In genomic region chr9:14769811-14770210, GRCm38 (mm10) we compare ENCODE assay signal across 15 mouse cellular contexts. TPM values are rescaled to one million over a fixed set of nuclear protein-coding genes. Genes with fewer than 3 reads are reported as not detected.
"Had no signal": no experiment of that assay in that cellular context is flagged by ENCODE, and none has a peak within 500 bp of the region (broad histone marks: within the 10 kb centered on the region; RNA-seq: fewer than 3 reads in every experiment).

No protein-coding gene starts in this region.

- H3K9ac ChIP-seq: liver, embryonic 15.5 days; neural tube, embryonic 13.5 days; stomach, embryonic 15.5 days had no signal

- H3K9me3 ChIP-seq: liver, embryonic 15.5 days; neural tube, embryonic 13.5 days; stomach, embryonic 15.5 days had no signal

- H3K4me2 ChIP-seq: liver, embryonic 11.5 days; liver, embryonic 15.5 days; stomach, embryonic 15.5 days had no signal

- ATAC-seq: intestine, postnatal 0 days; lung, postnatal 0 days had no signal

- H3K27me3 ChIP-seq: neural tube, embryonic 13.5 days had no signal

- DNase-seq: kidney, adult 8-10 months; kidney, postnatal 25 days; lung, adult 2 months; lung, postnatal 36 days; right cerebral cortex, postnatal 14 days had no signal

- H3K27ac ChIP-seq: left cerebral cortex, adult 2 months; liver, embryonic 15.5 days; neural tube, embryonic 13.5 days; stomach, embryonic 15.5 days had no signal

- H3K36me3 ChIP-seq: liver, embryonic 15.5 days; neural tube, embryonic 13.5 days; stomach, embryonic 15.5 days had no signal

- H3K4me3 ChIP-seq: left cerebral cortex, adult 2 months; liver, embryonic 15.5 days; neural tube, embryonic 13.5 days; stomach, embryonic 15.5 days had no signal

- H3K4me1 ChIP-seq: liver, embryonic 15.5 days; stomach, embryonic 15.5 days had no signal

RNA-seq across cellular contexts. Expression of gene 1700012B09Rik, which starts 1.0 kb away (rescaled TPM):
- polyA plus RNA-seq: intestine, postnatal 0 days; kidney, embryonic 16.5 days; limb, embryonic 11.5 days; liver, embryonic 11.5 days; liver, embryonic 15.5 days; neural tube, embryonic 13.5 days; spleen, adult 2 months; stomach, embryonic 15.5 days had no signal

RNA-seq across cellular contexts. Expression of gene Piwil4, which starts 29.3 kb away (rescaled TPM):
- polyA plus RNA-seq: neural tube, embryonic 13.5 days had no signal
